Mouse (Mus musculus): Measurements from ENCODE around the gene Cenpc1.

GRCm38 (mm10) chr5:86113997-86114396 is 48.6 kb upstream of the Cenpc1 start:
- TF ChIP-seq CTCF (IDR thresholded peaks at IDR 0.05; ENCODE audit: extremely low read depth, insufficient read depth, low read length) (no peak), POLR2A (IDR thresholded peaks at IDR 0.05; ENCODE audit: extremely low read depth, insufficient read depth, low read length) (no peak)
